Mouse (Mus musculus): ENCODE data around the gene Epha3. TPM values are rescaled to one million over a fixed set of nuclear protein-coding genes. Genes with fewer than 3 reads are reported as not detected.

Epha3 gene
- polyA plus RNA-seq, 1 experiment from 2014 or later = 26.2 TPM

- no peak overlapping the region for H3K27ac ChIP-seq
- WGBS = 57% methylated on average over 7 of the region's 7 CpGs
- no peak overlapping the region for H3K9ac ChIP-seq (replicated peaks)
- H3K4me1 ChIP-seq (replicated peaks) = 0 out of 2 replicates have a peak, but pooled peaks cover 5% of the 10 kb centered on the region
- no peak for ATAC-seq (ENCODE audit: insufficient number of reproducible peaks, insufficient read depth, low FRiP score, low TSS enrichment, low read depth)
- H3K4me3 ChIP-seq (replicated peaks) = no peak overlapping the region
- no peaks in the 10 kb centered on the region for H3K27me3 ChIP-seq
- no peak overlapping the region for H3K4me2 ChIP-seq
- H3K36me3 ChIP-seq = no peaks in the 10 kb centered on the region
- no peaks in the 10 kb centered on the region for H3K9me3 ChIP-seq
Observed at GRCm38 (mm10) chr16:63783544-63783943, 80.4 kb downstream of the Epha3 start.

DNA sequence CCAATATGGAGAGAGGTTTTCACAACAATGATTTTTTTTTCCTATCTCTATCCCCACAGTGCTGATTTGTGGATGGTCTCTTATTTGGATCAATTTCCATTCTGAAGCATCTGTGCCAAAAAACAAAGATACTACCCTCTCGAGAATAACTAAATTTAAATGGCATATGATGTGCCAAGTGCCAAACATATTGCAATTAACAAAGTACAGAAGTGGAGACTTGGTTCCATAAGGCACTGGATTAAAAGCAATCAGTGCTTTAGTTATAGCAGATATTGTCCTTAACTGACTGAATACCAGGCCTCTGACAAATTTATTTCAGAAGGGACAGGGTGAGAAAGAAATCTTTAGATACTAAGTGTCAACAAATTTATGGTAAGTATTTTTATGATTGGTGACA is 81.9 kb downstream of the Epha3 start:
- Histone ChIP-seq H3K9ac (replicated peaks) (no peak overlapping the region), H3K9me3 (no peaks in the 10 kb centered on the region), H3K4me2 (no peak overlapping the region), H3K27me3 (no peaks in the 10 kb centered on the region), H3K36me3 (no peaks in the 10 kb centered on the region), H3K4me3 (replicated peaks) (no peak overlapping the region), H3K4me1 (replicated peaks) (0 out of 2 replicates have a peak, but pooled peaks cover 5% of the 10 kb centered on the region), H3K27ac (no peak overlapping the region)
- 83% methylated on average over 1 of the region's 1 CpGs for WGBS
- no peak for ATAC-seq (ENCODE audit: insufficient number of reproducible peaks, insufficient read depth, low FRiP score, low TSS enrichment, low read depth)

- no peak for ATAC-seq (ENCODE audit: insufficient number of reproducible peaks, insufficient read depth, low FRiP score, low TSS enrichment, low read depth)
- Histone ChIP-seq H3K4me3 (replicated peaks) (no peak overlapping the region), H3K36me3 (no peaks in the 10 kb centered on the region), H3K9me3 (no peaks in the 10 kb centered on the region), H3K27me3 (no peaks in the 10 kb centered on the region), H3K4me1 (replicated peaks) (0 out of 2 replicates have a peak, but pooled peaks cover 5% of the 10 kb centered on the region), H3K4me2 (no peak overlapping the region), H3K27ac (no peak overlapping the region), H3K9ac (replicated peaks) (no peak overlapping the region)
- 69% methylated on average over 5 of the region's 5 CpGs for WGBS
Observed at GRCm38 (mm10) chr16:63780151-63780550, 83.8 kb downstream of the Epha3 start.

DNA sequence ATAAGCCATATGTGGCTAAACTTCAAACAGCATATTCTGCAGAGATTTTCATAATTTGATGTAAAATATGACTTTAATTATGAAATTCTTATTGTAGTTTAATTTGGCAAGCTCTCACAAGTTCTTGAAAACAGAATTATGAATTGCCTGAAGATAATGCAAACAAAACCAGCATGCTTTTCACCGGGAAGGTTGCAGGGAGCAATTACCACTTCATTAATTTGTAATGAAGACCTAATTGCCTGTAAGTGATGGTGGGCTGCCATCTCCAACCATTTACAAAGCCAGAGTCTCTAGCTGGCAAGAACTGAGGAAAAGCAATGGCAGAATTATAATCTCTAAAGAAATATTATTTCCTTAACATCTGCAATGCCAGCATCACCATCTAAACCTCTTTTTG is 86.2 kb downstream of the Epha3 start:
- WGBS = 21% methylated on average over 1 of the region's 1 CpGs

GRCm38 (mm10) chr16:63772566-63772965 is 91.4 kb downstream of the Epha3 start:
- Histone ChIP-seq H3K9ac (replicated peaks) (no peak overlapping the region), H3K4me3 (replicated peaks) (no peak overlapping the region), H3K9me3 (no peaks in the 10 kb centered on the region), H3K4me1 (replicated peaks) (no peaks in the 10 kb centered on the region), H3K36me3 (no peaks in the 10 kb centered on the region), H3K27ac (no peak overlapping the region), H3K27me3 (no peaks in the 10 kb centered on the region), H3K4me2 (no peak overlapping the region)
- ATAC-seq (ENCODE audit: insufficient number of reproducible peaks, insufficient read depth, low FRiP score, low TSS enrichment, low read depth) = no peak
- 86% methylated on average over 3 of the region's 3 CpGs for WGBS

More for the DNA sequence above, 86.2 kb downstream of the Epha3 start:
- no peak for ATAC-seq (ENCODE audit: insufficient number of reproducible peaks, insufficient read depth, low FRiP score, low TSS enrichment, low read depth)
- no peak overlapping the region for H3K4me2 ChIP-seq
- H3K9me3 ChIP-seq = no peaks in the 10 kb centered on the region
- no peak overlapping the region for H3K4me3 ChIP-seq (replicated peaks)
- no peaks in the 10 kb centered on the region for H3K4me1 ChIP-seq (replicated peaks)
- no peaks in the 10 kb centered on the region for H3K36me3 ChIP-seq
- no peak overlapping the region for H3K27ac ChIP-seq
- no peaks in the 10 kb centered on the region for H3K27me3 ChIP-seq
- no peak overlapping the region for H3K9ac ChIP-seq (replicated peaks)

DNA sequence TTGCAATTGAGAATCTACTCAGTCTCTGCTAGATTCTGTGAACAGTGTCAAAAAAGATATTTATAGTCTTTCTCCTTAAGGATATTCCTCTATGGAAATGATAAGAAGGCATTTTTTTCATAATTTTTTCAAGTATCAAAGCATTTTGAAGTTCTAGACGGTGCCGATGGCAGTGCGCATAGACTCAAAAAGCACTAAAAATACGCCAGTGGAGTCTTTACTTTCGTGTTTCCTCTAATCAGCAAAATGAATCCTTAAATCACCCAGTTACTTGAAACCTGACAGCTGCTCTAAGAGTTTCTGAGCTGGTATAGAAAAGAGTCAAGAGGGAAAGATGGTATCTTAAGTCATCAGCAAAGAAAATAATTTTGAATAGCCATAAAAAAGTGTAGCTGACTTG is 96.4 kb downstream of the Epha3 start:
- Histone ChIP-seq H3K4me3 (replicated peaks) (no peak overlapping the region), H3K4me2 (no peak overlapping the region), H3K36me3 (no peaks in the 10 kb centered on the region), H3K9me3 (no peaks in the 10 kb centered on the region), H3K4me1 (replicated peaks) (no peaks in the 10 kb centered on the region), H3K27me3 (no peaks in the 10 kb centered on the region), H3K9ac (replicated peaks) (no peak overlapping the region), H3K27ac (no peak overlapping the region)
- no peak for ATAC-seq (ENCODE audit: insufficient number of reproducible peaks, insufficient read depth, low FRiP score, low TSS enrichment, low read depth)
- 65% methylated on average over 5 of the region's 5 CpGs for WGBS

DNA sequence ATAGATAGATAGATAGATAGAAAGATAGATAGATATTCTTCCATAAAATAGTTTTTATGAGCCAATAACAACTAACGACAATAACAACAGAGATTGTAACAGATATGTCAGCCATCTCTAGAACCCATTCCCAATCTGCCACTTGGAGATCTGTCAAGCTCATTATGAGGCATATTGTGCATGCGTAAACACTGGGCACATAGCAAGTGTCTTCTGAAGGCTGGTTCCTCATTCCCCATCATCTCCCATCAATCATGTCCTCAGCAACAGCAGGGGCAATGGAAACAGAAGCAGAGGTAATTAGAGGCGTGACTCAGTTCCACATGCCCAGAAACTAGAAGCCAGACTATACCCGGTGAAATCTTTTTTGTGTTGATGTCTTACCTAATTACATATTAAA is 102.8 kb downstream of the Epha3 start:
- no peak overlapping the region for H3K4me2 ChIP-seq
- no peak overlapping the region for H3K27ac ChIP-seq
- H3K36me3 ChIP-seq = no peaks in the 10 kb centered on the region
- H3K4me1 ChIP-seq (replicated peaks) = no peaks in the 10 kb centered on the region
- H3K27me3 ChIP-seq = no peaks in the 10 kb centered on the region
- H3K9ac ChIP-seq (replicated peaks) = no peak overlapping the region
- no peak for ATAC-seq (ENCODE audit: insufficient number of reproducible peaks, insufficient read depth, low FRiP score, low TSS enrichment, low read depth)
- no peaks in the 10 kb centered on the region for H3K9me3 ChIP-seq
- H3K4me3 ChIP-seq (replicated peaks) = no peak overlapping the region
- 54% methylated on average over 4 of the region's 4 CpGs for WGBS

DNA sequence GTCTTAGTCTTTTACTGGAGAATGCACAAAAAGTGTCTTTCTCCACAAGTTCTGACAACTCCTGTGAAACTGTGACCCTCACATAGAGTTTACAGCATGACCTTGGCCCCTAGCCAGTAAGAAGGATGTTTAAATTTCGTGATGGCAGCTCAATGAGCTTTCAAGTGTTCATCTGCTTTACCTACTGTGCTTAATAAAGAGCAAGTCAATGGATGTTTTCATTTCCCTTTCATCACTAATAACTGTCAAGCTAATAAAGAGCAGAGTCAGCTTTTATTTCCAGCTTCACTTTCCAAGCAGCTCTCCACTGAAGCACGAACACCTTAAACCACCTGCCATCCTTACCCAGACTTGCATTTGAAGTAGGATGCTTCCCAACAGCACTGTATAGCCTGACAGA is 103.9 kb downstream of the Epha3 start:
- 16% methylated on average over 2 of the region's 2 CpGs for WGBS
- Histone ChIP-seq H3K36me3 (no peaks in the 10 kb centered on the region), H3K27ac (no peak overlapping the region), H3K4me3 (replicated peaks) (no peak overlapping the region), H3K4me2 (no peak overlapping the region), H3K9ac (replicated peaks) (no peak overlapping the region), H3K27me3 (no peaks in the 10 kb centered on the region), H3K4me1 (replicated peaks) (no peaks in the 10 kb centered on the region), H3K9me3 (no peaks in the 10 kb centered on the region)
- no peak for ATAC-seq (ENCODE audit: insufficient number of reproducible peaks, insufficient read depth, low FRiP score, low TSS enrichment, low read depth)

DNA sequence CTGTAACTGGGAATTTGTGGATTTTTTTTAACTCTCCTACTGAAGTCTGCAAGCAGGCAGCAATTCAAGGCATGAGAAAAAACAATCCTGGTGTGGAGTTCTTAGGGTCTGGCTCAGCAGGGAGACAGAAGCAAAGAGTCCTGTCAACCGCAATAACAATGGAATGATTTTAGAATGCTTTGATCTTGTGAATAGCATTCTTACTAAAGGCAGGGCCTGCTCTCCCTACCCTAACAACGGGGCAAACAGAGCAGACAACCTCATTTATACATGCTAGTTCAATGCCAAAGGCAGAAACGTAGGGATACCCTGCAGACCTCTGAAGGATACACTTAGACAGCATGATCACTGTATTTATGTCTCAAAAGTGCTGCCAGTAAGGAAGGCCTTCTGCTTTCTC is 110.9 kb downstream of the Epha3 start:
- 8% methylated on average over 3 of the region's 3 CpGs for WGBS
- H3K4me3 ChIP-seq (replicated peaks) = no peak overlapping the region
- H3K4me1 ChIP-seq (replicated peaks) = no peaks in the 10 kb centered on the region
- H3K9ac ChIP-seq (replicated peaks) = no peak overlapping the region
- H3K27me3 ChIP-seq = no peaks in the 10 kb centered on the region
- no peak for ATAC-seq (ENCODE audit: insufficient number of reproducible peaks, insufficient read depth, low FRiP score, low TSS enrichment, low read depth)
- no peaks in the 10 kb centered on the region for H3K9me3 ChIP-seq
- H3K4me2 ChIP-seq = no peak overlapping the region
- H3K36me3 ChIP-seq = no peaks in the 10 kb centered on the region
- H3K27ac ChIP-seq = no peak overlapping the region

DNA sequence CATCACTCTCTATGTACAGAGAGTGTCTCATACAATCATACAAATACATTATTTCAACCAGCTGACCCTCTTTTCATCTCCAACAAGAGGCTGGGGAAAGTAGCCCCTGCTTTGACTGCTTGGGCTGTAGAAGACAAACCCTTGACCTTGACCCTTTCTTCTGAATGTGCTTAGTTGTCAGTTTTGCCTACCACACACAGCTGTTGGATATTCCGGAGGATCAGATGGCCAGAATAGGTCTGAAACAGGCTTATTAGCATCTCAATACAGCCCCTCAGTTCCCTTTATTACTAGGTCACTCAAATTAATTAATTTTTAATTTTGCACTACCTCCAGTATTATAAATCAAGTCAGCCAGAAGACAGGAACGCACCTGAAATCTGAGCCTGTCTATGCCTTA is 116.2 kb downstream of the Epha3 start:
- no peaks in the 10 kb centered on the region for H3K4me1 ChIP-seq (replicated peaks)
- no peak overlapping the region for H3K4me2 ChIP-seq
- H3K9me3 ChIP-seq = no peaks in the 10 kb centered on the region
- no peak overlapping the region for H3K4me3 ChIP-seq (replicated peaks)
- no peaks in the 10 kb centered on the region for H3K27me3 ChIP-seq
- 51% methylated on average over 2 of the region's 2 CpGs for WGBS
- H3K36me3 ChIP-seq = no peaks in the 10 kb centered on the region
- no peak for ATAC-seq (ENCODE audit: insufficient number of reproducible peaks, insufficient read depth, low FRiP score, low TSS enrichment, low read depth)
- H3K9ac ChIP-seq (replicated peaks) = no peak overlapping the region
- no peak overlapping the region for H3K27ac ChIP-seq

DNA sequence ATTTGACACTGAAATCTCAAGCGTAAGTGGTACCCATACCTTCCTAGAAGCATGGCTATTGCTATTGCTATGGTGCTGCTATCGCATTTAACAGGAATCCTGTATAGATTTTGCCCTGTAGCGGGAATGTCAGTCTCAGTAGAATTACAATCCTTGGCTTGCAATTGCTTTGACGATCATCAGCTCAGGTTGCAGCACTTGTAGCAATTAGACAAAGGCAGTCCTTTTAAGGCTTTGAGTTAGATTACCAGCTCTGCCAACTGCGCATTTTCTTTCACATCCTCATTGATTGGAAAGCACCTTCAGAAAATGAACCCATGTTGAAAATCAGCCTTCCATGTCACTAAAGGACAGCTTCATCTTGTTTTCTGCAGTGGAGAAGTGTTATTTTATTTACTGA is 118.5 kb downstream of the Epha3 start:
- no peak for ATAC-seq (ENCODE audit: insufficient number of reproducible peaks, insufficient read depth, low FRiP score, low TSS enrichment, low read depth)
- H3K4me1 ChIP-seq (replicated peaks) = no peaks in the 10 kb centered on the region
- H3K27me3 ChIP-seq = no peaks in the 10 kb centered on the region
- H3K9me3 ChIP-seq = no peaks in the 10 kb centered on the region
- no peak overlapping the region for H3K4me3 ChIP-seq (replicated peaks)
- H3K36me3 ChIP-seq = no peaks in the 10 kb centered on the region
- no peak overlapping the region for H3K9ac ChIP-seq (replicated peaks)
- 55% methylated on average over 5 of the region's 5 CpGs for WGBS
- H3K4me2 ChIP-seq = no peak overlapping the region
- no peak overlapping the region for H3K27ac ChIP-seq

GRCm38 (mm10) chr16:63743208-63743854 is 120.6 kb downstream of the Epha3 start:
- no peak overlapping the region for H3K27ac ChIP-seq
- H3K36me3 ChIP-seq = no peaks in the 10 kb centered on the region
- no peaks in the 10 kb centered on the region for H3K27me3 ChIP-seq
- H3K4me2 ChIP-seq = no peak overlapping the region
- H3K9ac ChIP-seq (replicated peaks) = no peak overlapping the region
- 65% methylated on average over 9 of the region's 9 CpGs for WGBS
- no peaks in the 10 kb centered on the region for H3K4me1 ChIP-seq (replicated peaks)
- no peaks in the 10 kb centered on the region for H3K9me3 ChIP-seq
- ATAC-seq (ENCODE audit: insufficient number of reproducible peaks, insufficient read depth, low FRiP score, low TSS enrichment, low read depth) = no peak
- no peak overlapping the region for H3K4me3 ChIP-seq (replicated peaks)

All from limb, embryonic 12.5 days (tissue).